Mouse (Mus musculus) adrenal gland, adult 8-10 months (tissue): ENCODE results near the gene Loxl3. TPM values are rescaled to one million over a fixed set of nuclear protein-coding genes. Genes with fewer than 3 reads are reported as not detected.
A peak's percentile ranks its signal among the peaks of the same experiment; 100 is the strongest.

Source experiments
- DNase-seq: peaks from one replicate; pipeline ENCODE4 v3.0.0; 2022
- total RNA-seq, 4 experiments: library from RNA; stranded (reverse); gene quantifications; 2 replicates each; pipeline ENCODE4 v1.2.4; 2022

Loxl3 gene
- total RNA-seq, 4 experiments from 2014 or later: 2.2 to 4.8 (median 4.1) TPM

DNA sequence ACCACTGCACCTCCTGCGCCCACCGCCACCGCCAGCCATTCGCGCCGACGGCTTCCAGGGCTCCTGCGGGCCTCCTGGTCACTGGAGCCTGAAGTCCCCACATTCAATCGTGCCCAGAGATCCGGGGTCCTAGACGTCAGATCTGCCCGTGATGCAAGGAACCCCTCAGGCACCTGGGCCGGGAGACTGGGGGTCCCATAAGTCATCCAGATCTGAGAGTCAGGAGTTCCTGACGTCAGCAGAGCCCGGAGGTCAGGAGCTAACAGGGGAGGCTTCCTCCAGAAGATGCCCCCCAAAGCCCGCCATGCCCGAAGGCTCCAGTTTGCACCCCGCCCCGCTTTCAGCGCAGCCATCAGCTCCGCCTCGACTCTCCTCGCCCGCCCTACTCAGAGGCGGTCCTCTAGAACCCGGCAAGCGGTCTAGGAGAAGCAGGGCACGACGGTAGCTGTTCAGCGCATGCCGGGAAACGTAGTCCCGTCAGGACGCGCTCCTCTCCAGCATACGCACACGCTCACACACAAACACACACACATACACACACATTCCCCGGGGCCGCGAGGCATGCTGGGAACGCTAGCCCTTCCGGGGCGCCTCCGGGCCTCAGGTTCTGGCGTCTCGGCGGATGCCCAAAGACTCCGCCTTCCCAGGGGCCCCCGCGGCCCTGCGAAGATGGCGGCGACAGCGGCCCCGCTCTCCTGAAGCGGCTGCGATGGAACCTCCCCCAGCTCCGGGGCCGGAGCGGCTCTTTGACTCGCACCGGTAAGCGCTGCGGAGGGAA, 20.3 kb downstream of the Loxl3 start, which contains the start of gene Aup1:
Gene Aup1 (plus strand): TSS at position 448 of the 778 bp plus-strand sequence.
- peak; percentile 97 for DNase-seq

DNA sequence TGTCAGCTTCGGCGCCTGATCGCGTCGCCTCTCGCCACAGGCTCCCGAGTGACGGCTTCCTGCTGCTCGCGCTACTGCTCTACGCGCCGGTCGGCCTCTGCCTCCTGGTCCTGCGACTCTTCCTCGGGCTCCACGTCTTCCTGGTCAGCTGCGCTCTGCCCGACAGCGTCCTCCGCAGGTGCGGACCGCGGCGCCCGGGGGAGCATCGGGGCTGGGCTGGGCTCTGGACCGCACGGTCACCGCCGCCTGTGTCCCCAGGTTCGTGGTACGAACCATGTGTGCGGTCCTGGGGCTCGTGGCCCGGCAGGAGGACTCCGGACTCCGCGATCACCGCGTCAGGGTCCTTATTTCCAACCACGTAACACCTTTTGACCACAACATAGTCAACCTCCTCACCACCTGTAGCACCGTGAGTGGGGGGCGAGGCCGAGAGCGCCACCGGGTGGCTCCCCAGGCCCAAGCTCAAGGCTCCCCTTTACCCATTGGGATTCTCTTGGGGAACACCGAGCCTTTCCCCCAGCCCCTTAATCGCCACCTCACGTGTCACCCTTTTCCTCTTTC, 21.0 kb downstream of the Loxl3 start, which contains the start of gene Htra2:
Gene Htra2 (minus strand): TSS at position 403 of the 561 bp plus-strand sequence.
- no peak for DNase-seq

DNA sequence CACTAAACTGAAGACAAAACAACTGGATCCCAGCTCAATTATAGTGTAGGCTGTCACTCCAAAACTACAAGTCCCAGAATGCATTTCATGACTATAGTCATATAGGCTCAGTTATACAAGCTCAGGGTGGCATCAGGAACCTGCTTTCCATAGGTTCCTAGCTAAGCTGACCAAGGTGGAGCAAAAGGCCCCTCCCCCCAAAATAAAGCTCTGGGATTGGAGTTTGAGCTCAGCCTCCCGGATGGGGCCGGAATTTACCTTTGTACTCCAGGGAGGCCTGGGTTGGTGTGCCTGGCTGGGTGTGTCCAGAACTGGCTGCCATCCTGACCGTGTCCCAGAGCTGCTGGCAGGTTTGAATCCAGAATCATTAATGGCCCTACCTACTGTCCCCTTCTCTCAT, 23.8 kb downstream of the Loxl3 start, which contains the start of gene Dqx1:
Gene Dqx1 (plus strand): TSS at position 55 of the 400 bp plus-strand sequence.
- DNase-seq: no peak

DNA sequence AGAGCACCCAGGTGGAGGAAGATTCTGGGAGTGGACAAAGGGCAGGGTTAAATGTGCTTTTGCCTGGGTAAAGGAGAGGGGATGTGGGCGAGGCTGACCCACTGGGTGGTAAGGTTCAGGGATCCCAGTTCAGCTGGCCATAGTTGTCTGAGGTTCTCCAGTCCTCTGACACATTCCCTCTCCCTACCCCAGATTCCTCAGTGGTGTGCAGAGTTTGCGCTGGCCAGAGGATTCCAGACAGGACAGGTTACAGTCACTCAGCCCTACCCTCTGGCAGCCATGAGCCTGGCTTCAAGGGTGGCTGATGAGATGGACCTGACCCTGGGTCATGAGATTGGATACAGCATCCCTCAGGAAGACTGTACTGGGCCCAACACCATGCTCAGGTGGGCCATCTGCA, 24.8 kb downstream of the Loxl3 start:
- no peak for DNase-seq

DNA sequence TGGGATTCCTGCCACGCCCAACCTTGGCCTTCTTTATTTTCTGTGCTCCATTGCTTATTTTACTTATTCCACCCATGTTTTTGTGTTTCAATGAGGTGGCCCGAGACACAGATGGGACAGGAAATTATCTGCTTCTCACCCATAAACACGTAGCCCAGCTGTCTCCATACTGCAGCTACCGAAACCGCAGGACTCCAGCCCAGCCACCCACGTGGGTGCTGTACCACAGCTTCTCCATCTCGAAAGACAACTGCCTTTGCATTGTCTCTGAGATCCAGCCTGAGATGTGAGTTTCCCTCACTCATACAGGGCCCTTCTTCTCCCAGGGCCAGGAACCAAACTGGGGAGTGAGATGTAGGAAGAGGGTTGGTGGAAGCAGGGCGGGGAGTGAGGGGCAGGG, 32.0 kb downstream of the Loxl3 start:
- DNase-seq: no peak

DNA sequence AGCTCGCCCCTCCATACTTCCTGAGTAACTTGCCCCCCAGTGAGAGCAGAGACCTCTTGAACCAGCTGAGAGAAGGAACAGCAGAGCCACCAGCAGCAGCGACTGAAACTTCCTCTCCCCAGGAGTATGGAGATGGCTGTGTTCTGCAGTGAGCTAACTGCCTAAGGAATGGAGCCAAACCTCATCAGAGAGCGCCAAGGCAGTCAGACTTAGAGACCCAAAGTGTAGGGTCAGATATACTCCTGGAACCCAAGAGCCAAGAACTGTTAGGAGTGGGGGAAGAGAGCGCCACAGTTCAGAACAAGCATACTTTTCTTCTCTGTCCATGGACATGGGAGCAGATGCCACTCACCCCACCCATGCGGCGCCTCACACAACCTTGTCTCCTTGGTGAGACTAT, 32.5 kb downstream of the Loxl3 start:
- DNase-seq: no peak

DNA sequence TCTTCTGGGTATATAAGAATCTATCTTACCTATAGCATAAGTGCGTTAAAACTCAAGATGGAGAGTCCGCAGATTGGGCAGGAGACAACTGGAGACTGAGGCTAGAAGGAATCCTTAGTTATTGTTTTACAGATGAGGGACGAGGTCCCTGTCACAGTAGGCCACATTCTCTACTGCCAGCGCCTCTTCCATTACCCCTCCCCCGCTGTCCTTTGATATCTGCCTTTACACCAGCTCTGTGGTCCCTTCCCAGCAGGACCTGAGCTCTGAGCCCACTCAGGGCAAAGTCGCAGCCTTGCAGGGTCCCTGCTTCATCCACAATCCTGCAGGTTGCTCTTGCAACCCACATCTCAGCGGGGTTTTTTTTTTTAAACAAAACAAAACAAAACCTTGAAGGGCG, 34.2 kb downstream of the Loxl3 start:
- DNase-seq: no peak

DNA sequence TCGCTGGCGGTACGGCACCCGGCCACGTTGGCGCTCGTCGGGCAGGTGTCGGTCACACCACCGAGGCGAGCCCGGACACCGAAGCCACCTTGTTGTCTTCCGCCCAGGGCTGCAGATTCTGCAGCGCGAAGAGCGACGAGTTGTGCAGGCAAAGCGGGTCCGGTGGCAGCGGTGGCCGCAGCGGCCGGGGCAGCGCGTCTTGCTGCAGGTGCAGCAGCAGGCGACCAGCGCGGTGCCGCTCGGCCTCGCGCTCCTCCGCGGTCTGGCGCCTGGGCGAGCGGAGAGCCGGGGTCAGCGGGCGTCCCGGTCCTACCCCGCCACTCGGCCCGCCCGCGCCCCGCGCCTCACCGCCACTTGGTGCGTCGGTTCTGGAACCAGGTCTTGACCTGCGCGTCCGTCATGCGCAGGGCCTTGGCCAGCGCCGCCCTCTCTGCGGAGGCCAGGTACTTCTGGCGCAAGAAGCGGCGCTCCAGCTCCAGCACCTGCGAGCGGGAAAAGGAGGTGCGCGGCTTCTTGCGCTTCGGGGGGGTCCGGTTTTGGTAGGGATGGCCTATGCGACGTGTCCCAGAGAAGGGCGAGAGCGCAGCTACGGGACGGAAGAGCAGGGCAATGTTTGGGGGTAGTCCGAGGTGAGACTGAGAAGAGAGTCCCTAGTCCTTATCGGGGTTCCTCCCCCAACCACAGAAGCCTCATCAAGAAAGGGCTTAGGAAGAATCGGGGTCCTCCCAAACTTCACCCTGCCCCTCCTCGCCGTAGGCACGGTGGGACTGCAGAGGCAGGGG, 34.9 kb downstream of the Loxl3 start:
- DNase-seq: no peak

DNA sequence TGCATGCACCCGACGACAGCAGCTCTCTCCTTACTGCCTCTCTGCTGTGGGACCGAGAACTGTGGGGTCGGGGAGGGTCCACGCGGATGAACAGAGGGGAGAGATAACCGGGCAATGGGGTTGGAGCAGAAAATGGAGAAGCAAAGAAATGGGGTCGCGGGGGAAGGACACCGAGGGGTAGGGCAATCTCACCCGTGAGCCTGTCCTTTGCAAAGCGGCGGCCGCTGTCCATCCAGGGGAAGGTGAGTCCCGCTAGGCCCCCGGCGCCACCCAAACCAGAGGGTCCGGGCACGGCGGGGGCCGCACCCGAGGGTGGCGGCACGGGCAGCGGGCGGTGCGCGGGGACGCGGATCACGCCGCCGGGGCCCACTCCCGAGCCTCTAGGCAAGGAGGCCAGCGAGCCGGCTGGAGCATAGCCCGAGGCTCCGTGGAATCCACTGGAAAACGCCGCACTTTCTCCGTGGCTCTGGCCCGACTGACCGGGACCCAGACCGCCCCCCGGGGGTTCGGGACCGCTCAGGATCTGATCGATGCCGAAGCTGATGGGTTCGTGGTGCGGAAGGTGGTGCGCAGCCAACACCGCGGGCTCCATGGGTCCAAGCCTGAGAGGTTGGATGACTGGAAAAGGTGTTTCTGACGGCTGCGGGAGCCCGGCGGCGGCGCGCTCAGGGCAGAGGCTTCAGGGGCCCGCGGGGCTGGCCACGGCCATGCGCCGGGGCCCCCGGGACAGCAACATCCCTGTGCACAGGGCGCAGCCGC, 35.7 kb downstream of the Loxl3 start:
- DNase-seq: no peak

DNA sequence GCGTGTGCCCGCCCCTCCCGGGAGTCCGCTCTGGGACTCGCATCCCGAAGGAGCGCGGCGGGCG, 36.1 kb downstream of the Loxl3 start, which contains the start of gene Tlx2:
Gene Tlx2 (minus strand): TSS at position 47 of the 64 bp plus-strand sequence.
- no peak for DNase-seq

DNA sequence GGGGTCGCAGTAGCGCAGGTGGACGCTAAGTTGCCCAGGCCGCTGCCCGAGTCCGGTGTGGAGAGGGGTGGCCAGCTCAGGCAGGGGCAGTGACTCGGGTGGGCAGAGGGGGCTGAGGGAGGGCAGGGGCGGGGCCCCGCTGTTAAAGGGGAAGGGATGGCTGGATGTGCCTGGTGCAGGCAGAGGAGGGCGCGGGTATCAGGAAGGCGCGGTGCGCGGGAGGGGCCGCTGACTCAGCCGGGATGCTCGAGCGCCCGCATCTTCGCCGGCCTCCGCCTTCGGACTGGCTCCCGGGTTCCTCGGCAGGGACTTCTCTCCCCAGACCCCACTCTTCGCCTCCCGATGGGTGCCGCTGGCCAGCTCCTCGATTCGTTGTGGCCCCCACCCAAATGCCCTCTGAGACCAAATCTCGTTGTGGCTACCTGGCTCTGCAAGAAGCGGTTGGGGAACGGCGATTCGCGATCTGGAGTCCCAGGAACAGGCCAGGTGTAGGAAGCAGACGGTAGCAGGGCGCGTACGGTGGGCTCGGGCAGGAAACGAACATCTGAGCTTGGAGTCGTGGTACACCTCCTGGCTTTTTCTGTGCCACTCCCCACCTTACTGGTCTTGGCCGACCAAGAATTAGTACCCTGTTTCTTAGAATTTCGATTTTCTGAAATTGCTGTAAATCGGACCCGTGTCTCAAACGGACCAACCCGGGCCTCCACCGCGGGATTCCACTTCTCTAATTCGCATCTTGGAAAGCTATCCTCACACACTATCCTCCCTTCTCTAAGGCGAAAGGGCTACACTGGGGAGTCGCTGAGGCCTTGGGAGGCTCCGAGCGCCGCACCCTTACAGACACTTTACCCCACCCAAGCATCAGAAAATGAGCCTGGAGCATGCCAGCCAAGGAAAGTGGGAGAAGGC, 36.6 kb downstream of the Loxl3 start:
- DNase-seq: no peak

DNA sequence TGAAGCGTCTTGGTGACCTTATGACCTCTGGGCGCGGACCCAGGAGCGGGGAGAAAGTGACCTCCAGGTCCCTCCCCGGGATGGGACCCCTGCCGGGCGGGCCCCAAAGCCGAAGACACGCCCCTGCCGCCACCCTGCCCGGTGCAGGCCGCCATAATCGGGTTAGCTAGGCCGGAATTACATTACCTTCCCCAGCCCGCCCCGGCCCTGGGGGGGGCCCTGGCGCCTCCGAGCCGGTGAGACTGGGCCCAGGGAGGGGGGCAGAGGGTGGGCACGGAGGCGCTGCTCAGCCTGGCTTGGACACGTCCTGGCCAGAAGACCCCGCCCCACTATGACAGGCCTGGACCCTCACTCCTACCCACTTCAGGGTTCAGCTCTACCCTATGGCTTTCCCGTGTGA, 37.2 kb downstream of the Loxl3 start:
- DNase-seq: no peak

DNA sequence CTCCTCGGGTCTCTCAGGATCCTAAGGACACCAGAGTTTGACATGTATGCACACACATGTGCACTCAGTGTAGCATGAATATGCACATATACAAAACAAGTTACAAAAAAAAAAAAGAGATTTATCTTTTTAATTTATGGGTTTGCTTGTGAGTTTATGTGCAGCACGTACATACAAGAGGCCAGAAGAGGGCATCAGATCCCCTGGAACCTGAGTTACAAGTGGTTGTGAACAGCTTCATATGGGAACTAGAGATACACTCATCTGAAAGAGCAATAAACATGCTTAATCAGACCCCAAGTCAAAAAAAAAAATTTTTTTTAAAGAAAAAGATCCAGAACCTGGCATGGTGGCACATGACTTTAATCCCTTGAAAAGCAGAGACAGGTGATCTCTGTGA, 41.0 kb downstream of the Loxl3 start:
- no peak for DNase-seq

DNA sequence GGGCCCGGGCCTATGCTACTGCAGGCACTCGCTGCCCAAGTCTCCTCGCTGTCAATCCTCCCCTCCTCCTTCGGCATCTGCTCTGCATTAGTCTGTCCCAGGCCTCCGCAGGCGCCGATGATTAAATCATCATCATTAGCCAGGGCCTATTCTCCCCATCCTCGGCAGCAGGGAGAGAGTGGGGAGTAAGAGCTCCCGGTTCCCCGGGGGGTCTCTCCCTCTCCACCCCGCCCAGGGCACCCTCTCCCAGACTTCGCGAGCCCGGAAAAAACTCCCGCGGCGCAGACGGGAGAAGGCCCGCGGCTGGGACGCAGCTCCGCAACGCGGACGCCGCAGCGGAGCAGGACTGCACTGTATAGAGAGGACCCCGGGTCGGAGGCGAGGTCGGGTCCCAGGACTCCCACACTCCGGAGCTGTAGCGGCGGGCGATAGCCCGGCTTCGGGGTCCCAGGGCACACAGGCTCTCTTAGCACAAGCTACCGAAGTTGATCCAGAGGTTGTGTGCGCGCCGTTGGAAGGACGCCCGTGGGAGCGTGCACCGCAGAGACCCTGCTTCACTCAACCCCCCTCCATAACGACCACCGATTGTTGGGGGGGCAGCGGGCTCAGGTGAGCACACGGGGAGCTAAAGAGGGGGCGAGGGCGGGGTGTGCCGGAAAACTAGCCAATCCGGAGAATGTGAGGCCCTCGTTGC, 43.8 kb downstream of the Loxl3 start, which contains the start of gene Pcgf1:
Gene Pcgf1 (plus strand): TSS at position 240 of the 694 bp plus-strand sequence.
- DNase-seq: peak; percentile 50

DNA sequence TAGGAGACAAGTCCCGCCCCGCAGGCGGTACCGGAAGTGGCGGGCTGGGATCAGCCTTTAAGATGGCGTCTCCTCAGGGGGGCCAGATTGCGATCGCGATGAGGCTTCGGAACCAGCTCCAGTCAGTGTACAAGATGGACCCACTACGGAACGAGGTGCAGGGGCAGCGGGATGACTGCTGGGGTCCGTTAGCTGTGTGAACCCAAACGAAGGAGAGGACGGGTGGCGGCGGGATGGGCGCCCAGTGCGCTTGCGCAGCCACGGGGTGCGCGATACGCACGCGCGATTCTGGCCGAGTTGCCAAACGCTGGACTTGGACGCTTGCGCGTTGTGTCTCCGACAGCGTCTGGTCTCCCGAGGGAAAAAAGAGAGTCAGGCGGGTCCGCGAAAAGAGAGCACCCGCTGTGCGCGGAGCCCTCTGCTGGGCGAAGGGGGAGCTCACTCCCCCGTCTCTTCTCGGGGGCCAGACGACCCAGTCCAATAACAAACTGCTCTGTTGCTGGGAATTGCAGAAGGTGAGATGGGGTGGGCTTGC, 44.4 kb downstream of the Loxl3 start:
- peak; percentile 98 for DNase-seq

DNA sequence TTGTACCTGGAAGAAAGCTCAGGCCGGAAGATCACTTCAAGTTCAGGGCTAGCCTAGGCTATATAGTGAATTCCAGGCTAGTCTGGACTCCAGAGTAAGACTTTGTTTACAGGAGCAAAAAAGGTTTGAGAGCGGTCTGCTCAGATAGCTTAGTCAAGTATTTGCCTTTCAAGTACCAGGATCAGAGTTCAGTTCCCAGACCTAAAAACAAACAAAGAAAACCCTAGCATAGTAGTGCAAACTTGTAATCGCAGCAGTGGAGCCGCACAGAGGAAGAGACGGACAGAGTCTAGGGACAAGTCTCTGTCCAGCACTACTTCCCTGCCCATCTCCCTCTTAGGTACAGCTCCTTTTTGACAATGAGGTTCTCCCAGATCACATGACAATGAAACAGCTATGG, 46.2 kb downstream of the Loxl3 start:
- DNase-seq: no peak

DNA sequence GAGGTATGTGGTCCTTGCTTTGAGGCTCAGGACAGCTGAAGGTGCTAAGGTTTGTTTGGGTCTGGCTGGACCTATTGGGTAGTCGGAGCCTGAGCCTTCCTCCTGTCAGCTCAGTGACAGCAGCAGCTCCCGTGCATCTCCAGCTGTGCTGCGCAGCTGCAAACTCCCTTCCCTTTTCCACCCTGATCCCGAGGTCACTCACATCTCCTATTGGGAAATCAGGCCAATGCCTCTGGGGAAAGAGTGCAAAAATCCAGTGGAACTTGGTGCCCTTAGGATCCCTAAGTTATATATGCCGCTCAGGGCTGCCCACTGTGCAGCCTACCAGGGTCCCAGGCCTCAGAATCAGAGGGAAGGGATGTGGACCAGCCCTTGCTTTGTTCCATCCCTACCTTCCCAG, 49.5 kb downstream of the Loxl3 start:
- no peak for DNase-seq

DNA sequence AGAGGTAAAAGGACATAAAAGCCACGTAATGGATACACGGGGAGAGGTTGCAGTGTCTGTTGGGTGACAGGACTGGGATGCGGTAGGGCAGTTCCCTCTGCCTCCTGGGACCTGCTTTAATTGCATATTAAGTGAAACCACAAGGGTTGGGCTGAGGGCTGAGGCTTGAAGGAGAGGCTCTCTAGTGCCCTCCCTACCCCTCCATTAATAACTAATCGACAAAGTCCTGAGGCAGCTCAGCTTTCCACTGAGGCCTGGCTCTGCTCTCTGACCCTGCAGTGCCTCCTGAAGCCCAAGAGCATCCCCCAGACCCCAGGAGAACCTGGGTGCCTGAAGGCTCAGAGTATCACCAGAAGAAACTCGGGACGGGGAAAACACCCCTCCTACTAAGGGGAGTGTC, 50.5 kb downstream of the Loxl3 start:
- DNase-seq: no peak

DNA sequence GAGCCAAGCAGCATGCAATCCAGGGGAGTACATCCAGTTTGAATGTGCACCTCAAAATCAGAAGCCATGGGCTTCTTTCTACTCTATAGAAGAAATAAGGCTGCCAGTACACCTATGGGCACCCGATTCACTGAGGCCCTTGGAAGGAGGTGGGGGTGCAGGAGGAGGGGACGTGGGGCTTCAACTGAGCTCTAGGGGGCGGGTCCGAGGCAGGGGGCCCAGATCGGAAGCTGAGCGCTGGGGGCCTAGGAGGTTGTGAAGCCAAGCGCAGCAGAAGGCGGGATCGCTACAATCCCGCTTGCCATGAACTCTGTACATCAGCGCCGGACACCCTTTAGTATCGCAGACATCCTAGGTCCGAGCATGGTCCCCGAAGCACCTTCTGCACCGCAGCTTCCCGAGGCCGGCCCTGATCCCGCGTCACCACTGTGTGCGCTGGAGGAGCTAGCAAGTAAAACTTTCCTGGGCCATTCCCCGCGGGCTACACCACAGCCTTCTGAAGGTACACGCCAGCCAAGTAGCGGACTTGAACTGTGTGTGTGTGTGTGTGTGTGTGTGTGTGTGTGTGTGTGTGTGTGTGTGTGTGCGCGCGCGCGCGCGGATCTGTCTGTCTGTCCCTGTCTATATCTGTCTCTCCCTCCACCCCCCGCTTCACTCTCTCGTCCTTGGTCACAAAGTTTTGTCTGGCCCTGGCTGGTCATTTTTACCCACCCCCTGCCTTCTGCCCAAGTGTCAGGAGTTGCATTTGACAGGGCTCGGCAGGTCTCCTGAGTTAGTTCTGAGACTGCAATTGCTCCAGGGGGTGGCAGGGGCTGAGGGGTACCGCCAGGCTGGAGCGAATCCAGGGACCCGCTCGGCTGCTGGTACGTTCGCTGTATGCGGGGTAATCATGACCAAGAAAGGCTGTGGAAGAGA, 52.4 kb downstream of the Loxl3 start, which contains the start of gene Lbx2:
Gene Lbx2 (plus strand): TSS at position 247 of the 915 bp plus-strand sequence.
- DNase-seq: no peak
